Mouse (Mus musculus) brain, embryonic 14.5 days (tissue): ENCODE data around the gene Mogs.

ENCODE experiments used
- CTCF ChIP-seq: fragments of 200-500 bp; IDR thresholded peaks from 2 replicates; pipeline ENCODE4 v1.5.1; 2012; ENCODE audit warnings: inconsistent platforms, mild to moderate bottlenecking, moderate library complexity, borderline replicate concordance; ENCODE audit not compliant: insufficient read depth, insufficient read length; ENCODE audit errors: extremely low read depth
- POLR2A ChIP-seq: fragments of 200-500 bp; IDR thresholded peaks from 2 replicates; pipeline ENCODE4 v1.6.1; 2012; ENCODE audit warnings: mild to moderate bottlenecking, inconsistent platforms, borderline replicate concordance; ENCODE audit not compliant: poor library complexity, insufficient read depth, insufficient read length, severe bottlenecking; ENCODE audit errors: extremely low read depth

DNA sequence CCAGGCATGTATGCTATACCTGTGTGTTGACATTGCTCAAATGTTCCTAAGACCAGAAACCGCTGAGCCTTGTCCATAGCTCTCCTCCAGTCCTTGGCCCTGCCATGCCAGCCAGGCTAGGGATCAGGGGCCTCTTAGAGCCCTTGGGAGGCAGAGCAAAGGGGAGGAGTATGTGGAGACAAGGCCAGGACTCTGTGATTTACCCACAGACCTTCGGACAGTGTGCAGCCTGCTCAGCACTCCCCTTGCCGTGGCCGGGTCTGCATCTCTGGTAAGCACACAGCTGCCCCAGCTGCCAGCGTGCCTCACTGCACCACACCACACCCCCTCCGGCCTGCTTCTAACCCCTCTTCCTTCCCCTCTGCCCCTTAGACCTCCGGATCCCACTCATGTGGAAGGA lies 32.0 kb downstream of the Mogs start:
- TF ChIP-seq CTCF (no peak), POLR2A (no peak)
